Mouse (Mus musculus) lung, postnatal 0 days (tissue): ENCODE results near the gene Lrriq1. TPM values are rescaled to one million over a fixed set of nuclear protein-coding genes. Genes with fewer than 3 reads are reported as not detected.

Source experiments
- ATAC-seq: fragments of 200-750 bp; cut with Nextera tagmentation; 2 replicates; pipeline ENCODE4 v1.8.0; 2017; ENCODE audit warnings: moderate library complexity
- DNase-seq: peaks from one replicate; pipeline ENCODE4 v3.0.0-alpha.2; 2016; ENCODE audit warnings: low spot score
- H3K27ac ChIP-seq: fragments of 300-500 bp; sonication (generic); 2 replicates; pipeline ENCODE4 v1.5.1; 2014; ENCODE audit warnings: antibody characterized with exemption, mild to moderate bottlenecking, low read length, mixed read lengths
- H3K27me3 ChIP-seq: fragments of 300-500 bp; sonication (generic); replicated peaks from 2 replicates; pipeline ENCODE4 v1.6.1; 2014; ENCODE audit warnings: low read length, mixed read lengths; ENCODE audit not compliant: insufficient read depth
- H3K36me3 ChIP-seq: fragments of 300-500 bp; sonication (generic); 2 replicates; pipeline ENCODE4 v1.6.1; 2014; ENCODE audit warnings: low read length, mixed read lengths; ENCODE audit not compliant: insufficient read depth
- H3K4me1 ChIP-seq: fragments of 300-500 bp; sonication (generic); 2 replicates; pipeline ENCODE4 v1.6.1; 2014; ENCODE audit warnings: antibody characterized with exemption, low read depth, low read length, mixed read lengths; ENCODE audit not compliant: insufficient read depth
- H3K4me2 ChIP-seq: fragments of 300-500 bp; sonication (generic); replicated peaks from 2 replicates; pipeline ENCODE4 v1.6.1; 2014; ENCODE audit warnings: low read depth, mild to moderate bottlenecking, low read length, moderate library complexity, mixed read lengths
- H3K4me3 ChIP-seq: fragments of 300-500 bp; sonication (generic); 2 replicates; pipeline ENCODE4 v1.5.1; 2014; ENCODE audit warnings: low read depth, low read length
- H3K9ac ChIP-seq: fragments of 300-500 bp; sonication (generic); replicated peaks from 2 replicates; pipeline ENCODE4 v1.6.1; 2014; ENCODE audit warnings: low read depth, mild to moderate bottlenecking
- H3K9me3 ChIP-seq: fragments of 300-500 bp; sonication (generic); 2 replicates; pipeline ENCODE4 v1.6.1; 2016; ENCODE audit warnings: low read length, mixed read lengths
- CTCF ChIP-seq: IDR thresholded peaks from 2 replicates; pipeline ENCODE4 v1.5.1; 2016; ENCODE audit warnings: antibody characterized with exemption, mild to moderate bottlenecking
- EP300 ChIP-seq: IDR thresholded peaks from 2 replicates; pipeline ENCODE4 v1.6.1; 2016; ENCODE audit warnings: antibody characterized with exemption, mild to moderate bottlenecking, control low read depth
- WGBS: fragments of 180-500 bp; shearing (Covaris S2); extraction: QIAGEN DNeasy Blood & Tissue Kit; methylation state at CpG from one replicate; pipeline ENCODE4 v1.1.7; 2014; 5-methylcytosine and 5-hydroxymethylcytosine counted together
- polyA plus RNA-seq: library from polyadenylated mRNA; unstranded; fragments of >200 nt; fragmentation: Nextera tagmentation; extraction: Ambion mirVana; gene quantifications from 2 replicates; pipeline ENCODE4 v1.2.1, GENCODE M21; 2015

The Lrriq1 gene
- polyA plus RNA-seq, 1 experiment from 2014 or later, result 5.5 TPM

DNA sequence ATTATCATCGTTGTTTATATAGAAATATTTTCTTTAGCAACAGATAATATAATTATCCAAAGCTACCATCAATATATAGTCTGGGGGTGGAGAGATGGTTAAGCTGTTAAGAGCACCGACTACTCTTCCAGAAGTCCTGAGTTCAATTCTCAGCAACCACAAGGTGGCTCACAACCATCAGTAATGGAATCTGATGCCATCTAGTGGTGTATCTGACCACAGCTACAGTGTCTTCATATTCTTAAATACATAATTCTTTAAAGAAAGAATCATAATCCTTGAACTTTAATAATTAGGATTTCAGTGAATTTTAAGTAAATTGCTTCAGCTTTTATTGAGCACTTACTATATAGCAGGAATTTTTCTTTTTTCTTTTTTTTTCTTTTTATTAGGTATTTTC, 128.0 kb downstream of the Lrriq1 start:
- Histone ChIP-seq H3K9ac (no peak overlapping the region), H3K27me3 (no peaks in the 10 kb centered on the region), H3K9me3 (no peaks in the 10 kb centered on the region), H3K4me3 (no peak overlapping the region), H3K27ac (no peak overlapping the region), H3K4me1 (no peaks in the 10 kb centered on the region), H3K4me2 (no peak overlapping the region), H3K36me3 (no peaks in the 10 kb centered on the region)
- no peak for DNase-seq
- ATAC-seq, result no peak
- 0 out of 2 replicates have a peak, but pooled peaks have one; percentile 9 for TF ChIP-seq CTCF
- TF ChIP-seq EP300, result no peak
- 81% methylated on average over 2 of the region's 2 CpGs for WGBS

DNA sequence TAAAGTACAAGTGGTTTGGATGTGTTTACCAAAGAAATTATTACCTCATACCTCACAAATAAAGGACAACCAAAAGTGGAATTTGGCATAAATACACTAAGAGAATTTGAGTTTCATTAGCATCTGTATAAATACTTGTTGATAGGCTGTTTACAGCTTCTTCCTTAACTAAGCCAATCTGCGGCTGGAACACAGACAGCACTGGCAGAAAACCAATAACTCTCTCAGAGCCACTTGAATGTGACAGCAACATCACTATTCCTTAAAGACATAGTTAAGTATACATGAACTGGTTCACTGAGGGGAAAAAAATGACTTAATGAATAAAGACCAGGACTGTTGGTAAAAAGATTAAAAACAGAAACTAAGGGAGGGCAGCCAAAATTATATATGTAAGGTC, 150.0 kb downstream of the Lrriq1 start:
- no peak for DNase-seq
- Histone ChIP-seq H3K9ac (no peak overlapping the region), H3K4me1 (no peaks in the 10 kb centered on the region), H3K4me3 (no peak overlapping the region), H3K27ac (no peak overlapping the region), H3K9me3 (no peaks in the 10 kb centered on the region), H3K27me3 (no peaks in the 10 kb centered on the region), H3K36me3 (no peaks in the 10 kb centered on the region), H3K4me2 (no peak overlapping the region)
- WGBS, result 45% methylated on average over 1 of the region's 1 CpGs
- TF ChIP-seq CTCF (no peak), EP300 (no peak)
- no peak for ATAC-seq

DNA sequence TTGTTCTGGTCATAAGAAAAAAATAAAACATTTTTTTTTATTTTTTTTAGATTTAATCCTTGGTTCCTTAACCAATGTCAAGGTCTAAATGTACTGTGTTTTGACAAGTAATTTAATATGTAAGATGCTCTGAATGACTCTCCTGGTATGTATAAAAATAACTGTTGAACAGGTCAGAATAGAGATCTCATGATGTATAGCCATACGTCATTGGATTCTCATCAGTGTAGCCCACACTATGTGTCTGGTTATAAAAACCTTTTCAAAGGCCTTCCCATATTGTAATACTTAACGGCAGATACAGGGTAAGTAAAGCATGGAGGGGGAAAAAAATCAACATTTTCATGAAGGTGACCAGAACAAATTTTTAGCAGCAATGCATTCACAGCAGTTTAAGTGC, 186.5 kb downstream of the Lrriq1 start:
- no peak overlapping the region for H3K27ac ChIP-seq
- no peak for ATAC-seq
- no peaks in the 10 kb centered on the region for H3K36me3 ChIP-seq
- no peak overlapping the region for H3K4me3 ChIP-seq
- DNase-seq, result no peak
- H3K9me3 ChIP-seq, result no peaks in the 10 kb centered on the region
- TF ChIP-seq EP300 (no peak), CTCF (no peak)
- no peak overlapping the region for H3K9ac ChIP-seq
- WGBS, result 87% methylated on average over 2 of the region's 2 CpGs
- H3K4me1 ChIP-seq, result no peaks in the 10 kb centered on the region
- H3K27me3 ChIP-seq, result no peaks in the 10 kb centered on the region
- H3K4me2 ChIP-seq, result no peak overlapping the region

DNA sequence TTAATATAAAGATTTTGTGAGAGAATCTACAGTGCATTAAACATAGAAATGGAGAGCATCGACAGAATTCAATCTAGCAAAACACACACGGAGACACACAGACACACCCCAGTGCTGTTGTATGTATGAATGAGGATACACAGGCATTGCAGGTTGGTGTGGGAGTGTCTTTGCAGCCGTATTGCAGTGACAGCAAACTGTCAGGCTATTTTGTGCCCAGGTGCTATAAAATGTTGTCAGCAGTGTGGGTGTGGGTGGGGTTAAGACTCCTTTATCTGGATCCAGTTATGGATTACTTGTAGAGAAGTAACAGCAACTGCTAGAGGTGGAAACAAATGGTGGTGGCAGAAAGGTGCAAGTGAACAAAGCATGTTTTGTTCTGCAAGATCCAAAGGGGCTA, 189.5 kb downstream of the Lrriq1 start:
- no peaks in the 10 kb centered on the region for H3K4me1 ChIP-seq
- H3K4me2 ChIP-seq, result no peak overlapping the region
- no peaks in the 10 kb centered on the region for H3K27me3 ChIP-seq
- DNase-seq (no peak), ATAC-seq (no peak)
- H3K4me3 ChIP-seq, result no peak overlapping the region
- WGBS, result 64% methylated on average over 3 of the region's 3 CpGs
- H3K27ac ChIP-seq, result no peak overlapping the region
- no peak overlapping the region for H3K9ac ChIP-seq
- no peak for TF ChIP-seq CTCF
- no peak for TF ChIP-seq EP300
- no peaks in the 10 kb centered on the region for H3K36me3 ChIP-seq
- H3K9me3 ChIP-seq, result no peaks in the 10 kb centered on the region

DNA sequence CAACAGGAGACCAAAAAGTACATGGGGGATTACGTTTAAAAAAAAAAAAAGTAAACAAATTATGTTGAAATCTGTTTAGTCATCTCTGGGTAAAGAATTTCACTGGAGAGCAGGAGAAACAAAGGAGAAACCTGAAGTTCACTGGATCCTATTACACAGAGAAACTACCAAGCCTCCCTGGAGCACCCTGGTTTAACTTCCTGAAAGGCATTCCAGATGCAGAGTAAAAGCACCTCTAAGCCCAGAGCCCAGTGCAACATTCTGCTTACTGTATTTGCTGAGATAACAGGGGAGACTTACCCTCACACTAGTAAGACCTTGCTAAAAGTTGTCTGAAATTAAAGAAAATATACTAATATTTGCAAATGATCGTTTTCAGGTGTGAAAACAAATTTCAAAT, 191.1 kb downstream of the Lrriq1 start:
- H3K4me2 ChIP-seq, result no peak overlapping the region
- H3K27ac ChIP-seq, result no peak overlapping the region
- TF ChIP-seq EP300, result no peak
- TF ChIP-seq CTCF, result no peak
- ATAC-seq (no peak), DNase-seq (no peak)
- H3K9me3 ChIP-seq, result no peaks in the 10 kb centered on the region
- H3K4me3 ChIP-seq, result no peak overlapping the region
- H3K4me1 ChIP-seq, result no peaks in the 10 kb centered on the region
- H3K36me3 ChIP-seq, result no peaks in the 10 kb centered on the region
- 35% methylated on average over 2 of the region's 2 CpGs for WGBS
- H3K27me3 ChIP-seq, result no peaks in the 10 kb centered on the region
- no peak overlapping the region for H3K9ac ChIP-seq

DNA sequence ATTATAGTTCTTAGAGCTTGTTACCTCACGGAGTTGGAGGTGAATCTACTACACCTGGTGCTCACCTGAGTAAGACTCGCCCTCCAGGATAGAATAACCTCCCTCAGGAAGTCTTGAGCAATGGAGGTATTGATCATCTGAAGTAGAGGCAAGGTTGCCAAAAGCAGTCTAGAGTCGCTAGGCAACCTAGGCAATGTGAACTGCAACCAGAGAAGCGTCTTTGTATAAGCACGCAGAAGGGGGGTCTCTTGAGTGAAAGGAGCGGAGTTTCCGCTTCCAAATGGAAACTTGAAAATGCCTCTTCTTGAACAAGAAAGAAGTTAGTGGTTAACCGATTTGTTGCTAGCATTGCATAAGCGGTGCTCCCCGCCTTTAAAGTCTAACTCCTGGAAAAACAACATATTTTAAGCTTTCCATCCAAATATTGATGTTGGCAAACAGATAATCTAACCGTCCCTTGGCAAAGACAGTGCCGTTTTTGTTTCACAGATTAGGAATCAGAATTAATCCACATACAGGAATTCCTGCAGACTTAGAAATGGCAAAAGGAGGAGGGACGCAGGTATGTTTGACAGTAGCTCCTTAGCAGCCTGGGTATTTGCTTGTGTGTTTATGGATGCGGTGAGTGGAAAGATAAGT, 201.0 kb downstream of the Lrriq1 start:
- Histone ChIP-seq H3K4me2 (no peak overlapping the region), H3K9ac (no peak overlapping the region), H3K27me3 (peaks cover 34% of the 10 kb centered on the region), H3K4me1 (no peaks in the 10 kb centered on the region), H3K9me3 (no peaks in the 10 kb centered on the region), H3K27ac (no peak overlapping the region), H3K4me3 (no peak overlapping the region), H3K36me3 (no peaks in the 10 kb centered on the region)
- ATAC-seq, result no peak
- no peak for DNase-seq
- no peak for TF ChIP-seq CTCF
- TF ChIP-seq EP300, result no peak
- WGBS, result 4% methylated on average over 14 of the region's 14 CpGs

DNA sequence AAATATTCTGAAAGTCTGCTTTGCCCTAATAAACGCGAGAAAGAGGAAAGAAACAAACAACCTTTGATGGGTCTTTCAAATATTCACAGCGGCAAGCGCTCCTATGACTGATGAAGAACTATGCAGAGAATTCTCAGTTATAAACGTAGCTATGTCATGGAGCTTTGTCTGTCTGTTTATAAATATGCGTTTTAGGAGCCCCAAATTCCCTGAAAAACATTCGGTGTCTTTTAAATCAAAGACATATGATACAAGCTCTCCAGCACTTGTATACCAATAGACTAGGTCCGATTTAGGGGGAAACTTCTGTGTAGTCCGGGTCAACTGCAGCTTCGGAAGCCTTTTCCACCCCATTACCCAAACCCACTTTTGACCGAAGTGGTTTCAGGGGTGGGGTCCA, 205.2 kb downstream of the Lrriq1 start:
- peaks cover 48% of the 10 kb centered on the region for H3K27me3 ChIP-seq
- H3K4me2 ChIP-seq, result no peak overlapping the region
- no peak overlapping the region for H3K9ac ChIP-seq
- no peak overlapping the region for H3K4me3 ChIP-seq
- H3K27ac ChIP-seq, result no peak overlapping the region
- no peak for DNase-seq
- TF ChIP-seq EP300 (no peak), CTCF (no peak)
- H3K9me3 ChIP-seq, result no peaks in the 10 kb centered on the region
- WGBS, result 6% methylated on average over 11 of the region's 11 CpGs
- peaks cover 2% of the 10 kb centered on the region; the same call in 1 of the 2 replicates for H3K4me1 ChIP-seq
- H3K36me3 ChIP-seq, result no peaks in the 10 kb centered on the region
- ATAC-seq, result no peak
